Mouse (Mus musculus) embryonic fibroblast, embryonic 13.5 days (primary cell): ENCODE data around the gene Ap1s1.

Source experiments
- CTCF ChIP-seq: IDR thresholded peaks from 2 replicates; pipeline ENCODE4 v1.5.1; 2011; ENCODE audit warnings: mild to moderate bottlenecking, control low read depth, low read length, moderate library complexity, borderline replicate concordance; ENCODE audit not compliant: insufficient read depth
- POLR2A ChIP-seq: IDR thresholded peaks from 2 replicates; pipeline ENCODE4 v1.6.1; 2011; ENCODE audit warnings: low read depth, mild to moderate bottlenecking, control low read depth, low read length, moderate library complexity

GRCm38 (mm10) chr5:137070881-137071605 is 25.1 kb upstream of the Ap1s1 start:
- no peak for TF ChIP-seq CTCF
- peak; percentile 69 for TF ChIP-seq POLR2A
